Mouse (Mus musculus) ES-Bruce4 (cell line): ENCODE measurements around the gene Ccl11. TPM values are rescaled to one million over a fixed set of nuclear protein-coding genes. Genes with fewer than 3 reads are reported as not detected.

Experiments
- H3K27ac ChIP-seq: 2 replicates; pipeline ENCODE4 v1.5.1; 2012; ENCODE audit warnings: low read length, inconsistent platforms; ENCODE audit not compliant: insufficient read depth
- H3K27me3 ChIP-seq: 2 replicates; pipeline ENCODE4 v1.6.1; 2012; ENCODE audit warnings: mild to moderate bottlenecking, low read length, inconsistent platforms; ENCODE audit not compliant: control insufficient read depth, poor library complexity, insufficient read depth, severe bottlenecking
- H3K36me3 ChIP-seq: 2 replicates; pipeline ENCODE4 v1.6.1; 2012; ENCODE audit warnings: inconsistent platforms, mild to moderate bottlenecking, low read length, moderate library complexity; ENCODE audit not compliant: control insufficient read depth, poor library complexity, insufficient read depth, severe bottlenecking
- H3K4me1 ChIP-seq: one replicate; pipeline ENCODE4 v1.8.1; 2011; ENCODE audit warnings: low read length; ENCODE audit not compliant: control insufficient read depth, insufficient read depth
- H3K4me3 ChIP-seq: 2 replicates; pipeline ENCODE4 v1.5.1; 2011; ENCODE audit warnings: low read depth, mild to moderate bottlenecking, low read length
- H3K9ac ChIP-seq: 2 replicates; pipeline ENCODE4 v1.6.1; 2012; ENCODE audit warnings: low read depth, mild to moderate bottlenecking, inconsistent platforms; ENCODE audit not compliant: poor library complexity, severe bottlenecking
- H3K9me3 ChIP-seq: replicated peaks from 2 replicates; pipeline ENCODE4 v1.6.1; 2012; ENCODE audit warnings: mild to moderate bottlenecking, low read length, inconsistent platforms; ENCODE audit not compliant: control insufficient read depth, poor library complexity, insufficient read depth, severe bottlenecking
- CTCF ChIP-seq: IDR thresholded peaks from one replicate; pipeline ENCODE4 v1.8.1; 2011; ENCODE audit warnings: low read depth, low read length
- EP300 ChIP-seq: IDR thresholded peaks from 2 replicates; pipeline ENCODE4 v1.6.1; 2011; ENCODE audit warnings: low read depth, low read length; ENCODE audit not compliant: insufficient read depth
- POLR2A ChIP-seq: IDR thresholded peaks from one replicate; pipeline ENCODE4 v1.8.1; 2011; ENCODE audit warnings: low read length; ENCODE audit not compliant: insufficient read depth
- polyA plus RNA-seq: library from polyadenylated mRNA; stranded (reverse); fragments of >200 nt; gene quantifications from 2 replicates; pipeline ENCODE4 v1.2.4, GENCODE M21; 2011; ENCODE audit warnings: low read depth; ENCODE audit not compliant: missing spikeins, insufficient read depth, insufficient read length

The Ccl11 gene
- not detected in 2 replicates for polyA plus RNA-seq

GRCm38 (mm10) chr11:82057646-82058045 is at the start of gene Ccl11:
TSS of gene Ccl11 (plus strand) at chr11:82057823.
- H3K27ac ChIP-seq, result no peak within 1 kb of the TSS
- no peaks in the 10 kb centered on the region for H3K27me3 ChIP-seq
- no peaks in the 10 kb centered on the region for H3K9me3 ChIP-seq
- TF ChIP-seq CTCF, result no peak
- no peak for TF ChIP-seq POLR2A
- TF ChIP-seq EP300, result no peak
- H3K4me1 ChIP-seq, result no peaks in the 10 kb centered on the region
- no peak within 1 kb of the TSS for H3K9ac ChIP-seq
- H3K36me3 ChIP-seq, result no peaks in the 10 kb centered on the region
- no peak within 1 kb of the TSS for H3K4me3 ChIP-seq

DNA sequence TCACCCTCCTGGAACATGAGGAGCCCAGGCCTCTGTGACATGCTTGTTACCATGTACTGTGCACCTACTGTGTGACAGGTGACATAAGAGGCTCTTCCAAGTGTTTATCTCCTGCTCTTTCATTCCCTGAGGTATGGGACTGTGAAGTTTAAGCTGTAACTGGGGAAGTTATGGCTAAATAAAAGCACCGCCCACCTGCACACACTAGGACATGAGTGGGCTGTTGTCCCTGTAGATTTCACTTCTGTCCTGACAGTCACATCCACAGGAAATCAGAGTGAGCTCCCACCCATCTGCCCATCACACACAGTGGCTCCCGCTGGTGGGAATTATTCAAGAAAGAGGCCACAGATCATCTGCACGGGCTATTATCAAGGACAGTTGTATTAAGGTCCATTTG is 47.5 kb upstream of the Ccl11 start:
- no peak for TF ChIP-seq POLR2A
- TF ChIP-seq CTCF, result no peak
- no peak for TF ChIP-seq EP300
- no peaks in the 10 kb centered on the region for H3K36me3 ChIP-seq
- no peaks in the 10 kb centered on the region for H3K27me3 ChIP-seq
- no peak overlapping the region for H3K4me3 ChIP-seq
- H3K9me3 ChIP-seq, result peaks cover 4% of the 10 kb centered on the region; the same call in 1 of the 2 replicates
- H3K9ac ChIP-seq, result no peak overlapping the region
- H3K27ac ChIP-seq, result no peak overlapping the region
- no peaks in the 10 kb centered on the region for H3K4me1 ChIP-seq

DNA sequence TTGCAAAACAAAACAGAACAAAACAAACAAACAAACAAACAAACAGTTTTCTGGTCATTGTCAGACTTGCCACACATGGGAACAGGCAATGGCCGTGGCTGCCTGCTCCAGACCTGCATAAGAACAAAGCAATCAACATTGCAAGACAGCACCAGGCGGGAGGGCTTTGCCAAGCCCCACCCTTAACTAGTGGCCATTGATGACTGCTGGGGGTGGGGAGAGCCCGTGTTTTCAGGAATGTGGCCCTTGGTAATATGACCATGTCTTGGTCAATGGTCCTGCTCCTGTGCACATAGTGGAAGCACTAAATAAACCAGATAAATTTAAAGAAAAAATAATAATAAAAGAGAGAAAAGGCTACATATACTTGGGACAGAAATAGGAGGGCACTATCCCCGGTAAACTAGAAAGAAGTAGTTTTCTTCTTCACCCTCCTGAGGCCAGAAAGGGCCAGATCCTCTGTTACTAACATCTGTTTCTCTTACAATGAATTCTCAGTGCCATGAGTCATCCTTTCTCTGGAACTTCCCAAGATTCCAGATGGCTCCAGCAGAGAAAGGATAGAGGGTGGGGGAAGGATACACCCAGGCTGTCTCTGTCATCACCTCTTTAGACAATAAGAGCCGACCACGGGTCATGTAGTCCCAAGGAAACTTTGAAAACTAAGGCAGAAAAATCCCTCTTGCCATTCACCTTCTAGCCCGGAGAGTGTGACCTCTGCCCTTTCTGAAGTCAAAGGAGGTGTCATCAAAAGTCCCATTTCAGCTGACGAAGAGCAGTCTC is 46.0 kb upstream of the Ccl11 start:
- H3K4me3 ChIP-seq, result no peak overlapping the region
- no peaks in the 10 kb centered on the region for H3K27me3 ChIP-seq
- H3K27ac ChIP-seq, result no peak overlapping the region
- no peak for TF ChIP-seq POLR2A
- no peak for TF ChIP-seq CTCF
- TF ChIP-seq EP300, result no peak
- no peaks in the 10 kb centered on the region for H3K36me3 ChIP-seq
- H3K4me1 ChIP-seq, result no peaks in the 10 kb centered on the region
- no peak overlapping the region for H3K9ac ChIP-seq
- peaks cover 4% of the 10 kb centered on the region; the same call in 1 of the 2 replicates for H3K9me3 ChIP-seq

DNA sequence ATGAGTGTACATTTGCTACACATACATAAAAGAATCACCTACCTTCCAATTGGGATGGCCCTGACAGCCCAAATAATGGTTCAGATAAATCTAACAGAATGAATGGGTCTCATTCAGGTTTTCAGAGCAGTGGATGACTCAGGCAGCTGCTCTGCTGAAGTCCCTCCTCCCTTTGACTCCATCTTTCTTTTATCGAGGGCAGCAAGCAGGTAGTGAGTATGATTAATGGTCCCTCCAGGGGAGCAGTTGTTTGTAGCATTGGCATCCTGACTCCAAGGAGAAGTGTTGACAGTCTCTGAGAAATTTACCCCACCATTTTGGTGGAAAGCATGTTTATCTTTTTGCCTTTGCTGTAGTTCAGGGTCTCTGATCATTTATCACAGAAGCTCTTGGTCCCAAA is 43.9 kb upstream of the Ccl11 start:
- Histone ChIP-seq H3K4me1 (no peaks in the 10 kb centered on the region), H3K9ac (no peak overlapping the region), H3K4me3 (no peak overlapping the region), H3K27me3 (no peaks in the 10 kb centered on the region), H3K27ac (no peak overlapping the region), H3K9me3 (peaks cover 4% of the 10 kb centered on the region; the same call in 1 of the 2 replicates), H3K36me3 (no peaks in the 10 kb centered on the region)
- no peak for TF ChIP-seq POLR2A
- TF ChIP-seq EP300, result no peak
- no peak for TF ChIP-seq CTCF

DNA sequence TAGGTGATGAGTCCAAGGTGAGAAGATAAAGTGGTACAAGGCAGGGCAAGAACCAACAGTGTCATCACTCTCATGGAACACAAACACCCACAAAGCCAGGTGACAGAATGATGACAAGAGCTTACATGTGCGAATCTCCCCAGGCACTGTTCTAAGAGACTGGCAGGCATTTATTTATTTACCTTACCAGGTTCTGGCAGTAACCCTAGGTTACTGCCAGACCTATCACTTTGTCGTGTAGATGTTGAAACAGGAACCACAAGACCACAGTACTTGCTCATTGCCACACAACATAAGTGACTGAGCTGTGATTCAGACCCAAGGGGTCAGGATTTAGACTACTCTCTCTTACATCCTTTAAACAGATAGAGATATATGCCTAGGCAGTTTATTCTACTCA is 42.6 kb upstream of the Ccl11 start:
- TF ChIP-seq POLR2A (no peak), EP300 (no peak), CTCF (no peak)
- H3K4me1 ChIP-seq, result no peaks in the 10 kb centered on the region
- no peak overlapping the region for H3K27ac ChIP-seq
- H3K9ac ChIP-seq, result no peak overlapping the region
- H3K4me3 ChIP-seq, result no peak overlapping the region
- H3K36me3 ChIP-seq, result no peaks in the 10 kb centered on the region
- H3K9me3 ChIP-seq, result peaks cover 4% of the 10 kb centered on the region; the same call in 1 of the 2 replicates
- no peaks in the 10 kb centered on the region for H3K27me3 ChIP-seq

- Histone ChIP-seq H3K27ac (no peak overlapping the region), H3K9ac (no peak overlapping the region), H3K4me1 (no peaks in the 10 kb centered on the region), H3K9me3 (peaks cover 4% of the 10 kb centered on the region; the same call in 1 of the 2 replicates), H3K27me3 (no peaks in the 10 kb centered on the region), H3K36me3 (no peaks in the 10 kb centered on the region), H3K4me3 (no peak overlapping the region)
- TF ChIP-seq EP300 (no peak), CTCF (no peak), POLR2A (no peak)
Observed at GRCm38 (mm10) chr11:82016181-82016780, 41.3 kb upstream of the Ccl11 start.
